Mouse (Mus musculus): ENCODE results near the gene Slc44a4. TPM values are rescaled to one million over a fixed set of nuclear protein-coding genes. Genes with fewer than 3 reads are reported as not detected.
"Not testable (repeated sequence)": the region's sequence is repeated elsewhere in the genome, so short reads cannot be mapped to it uniquely, and the experiment has no call there.

Gene Slc44a4
- total and polyA plus RNA-seq, 2 experiments from 2014 or later, result 0.18 TPM; not detected in 1

- 79% methylated on average over 4 of the region's 4 CpGs for WGBS
- no peaks in the 10 kb centered on the region for H3K9me3 ChIP-seq (ENCODE audit: low read length)
- no peaks in the 10 kb centered on the region for H3K27me3 ChIP-seq (ENCODE audit: insufficient read depth, low read length)
- no peak for TF ChIP-seq CTCF (IDR thresholded peaks at IDR 0.05; ENCODE audit: low read depth)
- H3K9ac ChIP-seq (replicated peaks; ENCODE audit: low read length), result no peak overlapping the region
- DNase-seq (ENCODE audit: low spot score) (no peak), ATAC-seq (no peak)
- H3K4me1 ChIP-seq (ENCODE audit: insufficient read depth, low read length), result no peaks in the 10 kb centered on the region
- H3K4me2 ChIP-seq (ENCODE audit: low read depth, low read length), result no peak overlapping the region
- H3K27ac ChIP-seq, result no peak overlapping the region
- H3K4me3 ChIP-seq (ENCODE audit: low read length), result no peak overlapping the region
- 0 out of 2 replicates have a peak, but pooled peaks cover 7% of the 10 kb centered on the region for H3K36me3 ChIP-seq (ENCODE audit: insufficient read depth, low read length)
Observed at GRCm38 (mm10) chr17:34954831-34955230, 40.6 kb downstream of the Slc44a4 start.

GRCm38 (mm10) chr17:34955884-34956283, 41.6 kb downstream of the Slc44a4 start:
- no peak overlapping the region for H3K9ac ChIP-seq (replicated peaks; ENCODE audit: low read length)
- WGBS, result 85% methylated on average over 3 of the region's 3 CpGs
- H3K4me2 ChIP-seq (ENCODE audit: low read depth, low read length), result no peak overlapping the region
- H3K4me1 ChIP-seq (ENCODE audit: insufficient read depth, low read length), result no peaks in the 10 kb centered on the region
- no peak overlapping the region for H3K4me3 ChIP-seq (ENCODE audit: low read length)
- TF ChIP-seq CTCF (IDR thresholded peaks at IDR 0.05; ENCODE audit: low read depth), result no peak
- H3K27me3 ChIP-seq (ENCODE audit: insufficient read depth, low read length), result no peaks in the 10 kb centered on the region
- ATAC-seq, result no peak
- 0 out of 2 replicates have a peak, but pooled peaks cover under 1% of the 10 kb centered on the region for H3K36me3 ChIP-seq (ENCODE audit: insufficient read depth, low read length)
- H3K27ac ChIP-seq, result no peak overlapping the region
- no peaks in the 10 kb centered on the region for H3K9me3 ChIP-seq (ENCODE audit: low read length)
- DNase-seq (ENCODE audit: low spot score), result no peak

GRCm38 (mm10) chr17:34956340-34956739, 42.1 kb downstream of the Slc44a4 start:
- ATAC-seq (no peak), DNase-seq (ENCODE audit: low spot score) (peak; percentile 33)
- no peak overlapping the region for H3K27ac ChIP-seq
- no peaks in the 10 kb centered on the region for H3K36me3 ChIP-seq (ENCODE audit: insufficient read depth, low read length)
- no peaks in the 10 kb centered on the region for H3K9me3 ChIP-seq (ENCODE audit: low read length)
- WGBS, result 39% methylated on average over 1 of the region's 1 CpGs
- no peaks in the 10 kb centered on the region for H3K4me1 ChIP-seq (ENCODE audit: insufficient read depth, low read length)
- H3K9ac ChIP-seq (replicated peaks; ENCODE audit: low read length), result no peak overlapping the region
- TF ChIP-seq CTCF (IDR thresholded peaks at IDR 0.05; ENCODE audit: low read depth), result peak; percentile 66
- no peak overlapping the region for H3K4me2 ChIP-seq (ENCODE audit: low read depth, low read length)
- H3K4me3 ChIP-seq (ENCODE audit: low read length), result no peak overlapping the region
- no peaks in the 10 kb centered on the region for H3K27me3 ChIP-seq (ENCODE audit: insufficient read depth, low read length)

- not testable (repeated sequence) for DNase-seq (ENCODE audit: low spot score); H3K9ac ChIP-seq (replicated peaks; ENCODE audit: low read length)
- 24% methylated on average over 26 of the region's 40 CpGs for WGBS
Observed at GRCm38 (mm10) chr17:34957291-34957690, 43.0 kb downstream of the Slc44a4 start.

GRCm38 (mm10) chr17:34957966-34958365, 43.7 kb downstream of the Slc44a4 start:
- H3K4me2 ChIP-seq (ENCODE audit: low read depth, low read length); H3K4me3 ChIP-seq (ENCODE audit: low read length); ATAC-seq; H3K27me3 ChIP-seq (ENCODE audit: insufficient read depth, low read length); H3K9me3 ChIP-seq (ENCODE audit: low read length); H3K36me3 ChIP-seq (ENCODE audit: insufficient read depth, low read length); H3K9ac ChIP-seq (replicated peaks; ENCODE audit: low read length); H3K27ac ChIP-seq; H3K4me1 ChIP-seq (ENCODE audit: insufficient read depth, low read length); DNase-seq (ENCODE audit: low spot score): not testable (repeated sequence)
- WGBS, result 23% methylated on average over 22 of the region's 40 CpGs

More at GRCm38 (mm10) chr17:34957291-34957690, 43.0 kb downstream of the Slc44a4 start:
- H3K4me1 ChIP-seq (ENCODE audit: insufficient read depth, low read length); H3K27me3 ChIP-seq (ENCODE audit: insufficient read depth, low read length); ATAC-seq; H3K9me3 ChIP-seq (ENCODE audit: low read length); H3K4me3 ChIP-seq (ENCODE audit: low read length); H3K27ac ChIP-seq; H3K36me3 ChIP-seq (ENCODE audit: insufficient read depth, low read length); H3K4me2 ChIP-seq (ENCODE audit: low read depth, low read length): not testable (repeated sequence)

- not testable (repeated sequence) for DNase-seq (ENCODE audit: low spot score); H3K27ac ChIP-seq; H3K36me3 ChIP-seq (ENCODE audit: insufficient read depth, low read length); H3K9me3 ChIP-seq (ENCODE audit: low read length); ATAC-seq; H3K4me1 ChIP-seq (ENCODE audit: insufficient read depth, low read length); H3K9ac ChIP-seq (replicated peaks; ENCODE audit: low read length); H3K27me3 ChIP-seq (ENCODE audit: insufficient read depth, low read length)
- peak overlapping the region; percentile 41 for H3K4me3 ChIP-seq (ENCODE audit: low read length)
- peak overlapping the region; percentile 66 for H3K4me2 ChIP-seq (ENCODE audit: low read depth, low read length)
- 3% methylated on average over 7 of the region's 47 CpGs for WGBS
Observed at GRCm38 (mm10) chr17:34958734-34959129, 44.5 kb downstream of the Slc44a4 start.

- Histone ChIP-seq H3K9ac (replicated peaks; ENCODE audit: low read length) (0 out of 2 replicates have a peak within 1 kb of the TSS, but pooled peaks have one; percentile 3), H3K4me2 (ENCODE audit: low read depth, low read length) (peak within 1 kb of the TSS; percentile 66), H3K4me3 (ENCODE audit: low read length) (peak within 1 kb of the TSS; percentile 41), H3K27ac (peak within 1 kb of the TSS; percentile 70)
- peak; percentile 95 for ATAC-seq
- 2% methylated on average over 27 of the region's 32 CpGs for WGBS
- DNase-seq (ENCODE audit: low spot score), result peak; percentile 76
- H3K9me3 ChIP-seq (ENCODE audit: low read length); H3K4me1 ChIP-seq (ENCODE audit: insufficient read depth, low read length); H3K27me3 ChIP-seq (ENCODE audit: insufficient read depth, low read length); H3K36me3 ChIP-seq (ENCODE audit: insufficient read depth, low read length): not testable (repeated sequence)
Observed at GRCm38 (mm10) chr17:34959130-34959778, 45.0 kb downstream of the Slc44a4 start, which contains the start of gene Hspa1b. Gene Hspa1b (minus strand): TSS chr17:34959238.
